Mouse (Mus musculus) urinary bladder, postnatal 14 days (tissue): ENCODE measurements around the gene Clec9a.
A peak's percentile ranks its signal among the peaks of the same experiment; 100 is the strongest.

Experiments
- DNase-seq: peaks from one replicate; pipeline ENCODE4 v3.0.0; 2021; ENCODE audit warnings: low spot score

Gene Clec9a

DNA sequence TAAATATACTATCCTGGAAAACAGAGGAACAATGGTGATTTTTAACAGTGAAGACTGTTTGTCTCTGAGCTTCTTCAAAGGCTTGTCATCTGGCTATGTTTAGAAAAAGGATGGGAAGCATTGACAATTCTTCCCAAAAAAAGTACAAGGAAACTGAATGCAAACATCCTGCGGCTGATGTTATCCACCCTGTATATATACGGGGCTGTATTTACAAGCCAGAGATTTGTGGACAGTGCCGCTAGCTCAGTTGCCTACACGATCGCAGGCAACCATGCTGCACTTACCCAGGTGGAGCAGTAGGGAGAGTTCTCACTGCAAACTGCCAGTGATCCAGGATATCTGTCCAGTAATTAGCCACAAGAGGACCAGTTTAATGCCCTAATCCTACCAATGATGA lies 16.6 kb downstream of the Clec9a start:
- DNase-seq: no peak

- DNase-seq: no peak
Observed at GRCm38 (mm10) chr6:129425812-129426211, 17.1 kb downstream of the Clec9a start.

DNA sequence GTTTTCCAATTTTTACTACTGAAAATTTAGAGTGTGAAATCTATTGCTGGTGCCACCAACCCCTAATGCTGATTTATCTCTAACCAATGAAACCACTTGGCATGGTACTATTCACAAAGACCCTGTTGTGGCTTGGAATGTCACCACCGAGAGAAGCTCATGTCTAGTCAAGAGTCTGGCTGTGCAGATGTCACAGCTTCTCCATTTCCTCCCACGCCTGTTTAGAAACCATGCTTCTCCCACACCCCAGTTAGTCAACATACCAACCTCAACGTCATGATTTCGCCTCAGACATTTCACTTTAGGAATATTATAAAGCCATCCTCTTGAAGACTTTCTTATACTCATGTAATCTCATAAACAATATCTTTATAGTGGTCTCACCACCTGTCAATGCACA lies 18.6 kb downstream of the Clec9a start:
- no peak for DNase-seq

- DNase-seq: no peak
Observed at GRCm38 (mm10) chr6:129434239-129434638, 25.6 kb downstream of the Clec9a start.

DNA sequence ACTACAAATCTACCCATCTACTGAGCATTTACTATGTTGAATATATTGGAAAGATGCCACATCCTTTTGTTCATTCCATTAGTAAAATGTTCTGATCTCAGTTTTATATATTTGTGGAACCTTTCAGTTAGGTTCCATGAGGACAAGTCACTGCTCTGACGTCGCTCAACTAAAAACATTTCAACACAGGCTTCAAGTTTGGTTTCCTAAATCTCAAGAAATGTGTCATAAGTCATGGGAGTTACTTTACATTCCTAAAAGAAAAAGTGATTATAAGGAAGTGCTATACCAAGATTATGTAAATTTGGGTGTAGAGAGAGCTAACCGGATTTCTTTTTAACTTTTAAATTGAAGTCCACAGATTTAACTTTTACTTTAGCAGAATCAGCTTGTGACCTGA lies 27.4 kb downstream of the Clec9a start:
- DNase-seq: no peak

DNA sequence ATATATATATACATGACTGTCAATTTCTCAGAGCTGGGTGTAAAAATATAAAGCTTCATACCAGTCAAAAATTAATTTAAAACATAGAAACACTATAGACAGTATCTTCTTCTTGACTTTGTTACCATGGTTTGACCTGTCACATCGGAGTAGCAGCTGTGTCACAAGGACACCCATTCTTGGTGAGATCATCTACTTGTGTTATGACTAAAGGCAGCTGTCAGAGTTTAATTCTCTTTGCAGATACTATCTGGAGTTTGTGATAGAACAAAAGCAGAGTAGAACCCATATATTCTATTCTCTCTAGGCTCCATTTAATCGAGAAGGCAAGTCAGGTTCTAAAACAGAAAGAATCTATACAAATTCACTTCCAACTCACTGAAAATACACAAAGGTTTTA lies 29.4 kb downstream of the Clec9a start:
- no peak for DNase-seq

GRCm38 (mm10) chr6:129449743-129450142 lies 41.1 kb downstream of the Clec9a start:
- no peak for DNase-seq

GRCm38 (mm10) chr6:129451411-129452039 lies 42.9 kb downstream of the Clec9a start, which contains the start of gene Clec1a:
Clec1a (minus strand) TSS chr6:129452000.
- peak; percentile 3 for DNase-seq

GRCm38 (mm10) chr6:129471386-129471785 lies 62.7 kb downstream of the Clec9a start:
- no peak for DNase-seq

DNA sequence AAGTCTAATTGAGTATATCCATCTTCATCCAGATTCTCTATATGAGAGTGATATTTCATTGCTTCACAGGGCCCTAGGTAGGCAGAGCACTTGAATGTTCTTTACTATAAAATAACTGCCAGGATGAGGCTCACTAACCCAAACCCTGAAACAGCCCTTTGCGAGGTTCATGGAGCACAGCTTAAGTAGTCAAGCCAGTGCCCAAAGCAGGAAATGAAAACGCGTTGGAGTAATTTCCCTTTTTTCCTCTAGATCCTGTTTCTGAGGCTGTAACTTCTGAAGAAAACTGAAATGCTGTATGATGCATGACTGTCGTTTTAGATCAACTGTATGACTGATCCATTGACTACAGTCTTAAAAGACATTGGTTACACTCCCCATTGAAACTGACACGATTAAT lies 64.0 kb downstream of the Clec9a start:
- no peak for DNase-seq
